Mouse (Mus musculus): ENCODE data around the gene Dstyk.

DNA sequence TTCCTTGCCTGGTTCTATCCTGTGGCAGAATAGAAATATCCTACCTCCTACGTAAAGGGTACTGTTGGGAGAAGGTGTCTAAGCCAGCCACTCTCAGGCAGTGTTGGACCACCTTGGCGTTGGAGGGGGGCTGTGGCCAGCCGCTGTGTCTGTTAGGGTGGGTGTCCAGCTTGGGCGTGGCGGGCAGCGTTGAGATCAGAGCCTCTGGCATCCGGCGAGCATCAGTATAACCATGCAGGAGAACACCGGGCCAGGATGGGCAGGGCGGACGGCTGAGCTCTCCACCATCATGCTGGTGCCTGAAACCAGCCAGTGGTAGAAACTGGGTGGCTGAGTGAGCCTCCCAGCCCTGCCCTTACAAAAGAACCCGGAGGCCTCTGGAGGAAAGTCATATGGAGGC lies 98.0 kb downstream of the Dstyk start:
- no peak for TF ChIP-seq CTCF (IDR thresholded peaks at IDR 0.05)
- no peak for TF ChIP-seq EP300 (IDR thresholded peaks at IDR 0.05; ENCODE audit: insufficient read depth, low read depth, low read length)

Data from heart, adult 2 months (tissue).